Mouse (Mus musculus) T-helper 1 cell (primary cell): ENCODE results near the gene Msl1.

Experiments used
- in situ Hi-C: fragments of 300-600 bp; cut with MboI, MseI; formaldehyde crosslinking; loops from one replicate; pipeline ENCODE4 v1.15.1; 2025; ENCODE audit warnings: high pct_unique_total_duplicates

The Msl1 gene

GRCm38 (mm10) chr11:98776843-98777590 lies 18.3 kb upstream of the Msl1 start:
- in situ Hi-C loops = loop anchor here (5.0 kb wide), 1 partner anchor 75 kb away; the partner anchor contains the start of gene Csf3

GRCm38 (mm10) chr11:98777888-98778287 lies 17.4 kb upstream of the Msl1 start:
- in situ Hi-C loops = loop anchor here (5.0 kb wide), 1 partner anchor 76 kb away; the partner anchor contains the start of gene Csf3

DNA sequence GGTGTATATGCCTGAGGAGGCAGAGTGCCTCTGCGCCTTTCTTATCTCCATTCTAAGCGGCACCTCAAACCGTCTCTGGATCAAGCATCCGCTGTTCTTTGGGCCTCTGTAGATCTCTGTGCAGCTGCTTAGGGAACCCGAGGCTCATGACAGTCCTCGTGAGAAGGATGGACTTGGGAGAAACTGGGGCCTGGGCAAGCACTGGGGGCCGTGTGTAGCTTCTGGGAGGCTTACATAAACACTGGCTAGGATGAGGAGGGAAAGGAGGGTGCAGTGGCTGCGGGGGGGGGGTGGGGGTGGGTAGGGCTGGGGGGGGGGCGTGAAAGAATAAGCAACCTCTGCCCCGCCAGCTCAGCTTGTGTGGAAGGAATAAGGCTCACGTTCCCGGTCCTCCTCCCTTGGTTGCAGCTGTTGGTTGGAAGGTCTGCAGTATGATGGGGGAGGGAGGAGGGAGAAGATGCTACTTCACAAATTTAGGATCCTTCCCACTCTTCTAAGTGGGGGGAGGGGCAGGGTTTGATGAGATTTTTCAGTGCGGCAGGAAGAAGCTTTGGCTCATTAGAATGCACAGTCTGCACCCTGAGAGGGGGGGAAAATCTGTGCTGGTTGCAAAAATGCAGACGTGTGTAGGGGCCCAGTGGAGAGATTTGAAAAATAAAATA lies 13.3 kb upstream of the Msl1 start:
- in situ Hi-C loops = loop anchor here (5.0 to 10.0 kb wide), 2 partner anchors 35 to 1623 kb away; no protein-coding TSS in a partner anchor

DNA sequence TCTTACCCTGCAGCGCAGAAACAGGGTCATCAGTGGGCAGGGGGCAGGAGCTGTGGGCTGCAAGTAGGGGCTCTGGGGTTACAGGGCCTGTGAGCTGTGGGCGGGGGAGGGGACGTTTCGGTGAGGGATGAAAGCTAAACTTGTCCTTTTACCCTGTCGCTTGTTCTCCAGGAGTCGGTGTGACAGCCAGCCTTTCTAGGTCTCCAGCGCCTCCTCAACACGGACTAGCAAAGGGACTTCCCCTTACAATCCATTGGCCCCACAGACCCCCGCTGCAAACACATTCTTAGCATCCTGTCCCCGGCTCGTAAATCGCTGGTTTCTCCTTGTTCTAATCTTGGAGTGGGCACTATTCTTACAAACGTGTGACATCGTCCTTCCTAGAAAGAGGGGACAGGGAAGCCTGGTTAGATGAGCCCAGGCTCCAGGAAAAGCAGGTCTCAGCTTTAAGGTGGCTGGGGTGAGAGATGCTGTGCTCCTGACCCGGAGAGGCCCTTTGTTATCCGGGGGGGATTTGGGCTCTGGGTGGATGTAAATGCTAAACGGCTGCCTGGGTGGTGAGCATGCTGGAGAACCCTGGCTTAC lies 12.6 kb upstream of the Msl1 start:
- in situ Hi-C loops = loop anchor here (5.0 to 10.0 kb wide), 2 partner anchors 35 to 1622 kb away; no protein-coding TSS in a partner anchor

DNA sequence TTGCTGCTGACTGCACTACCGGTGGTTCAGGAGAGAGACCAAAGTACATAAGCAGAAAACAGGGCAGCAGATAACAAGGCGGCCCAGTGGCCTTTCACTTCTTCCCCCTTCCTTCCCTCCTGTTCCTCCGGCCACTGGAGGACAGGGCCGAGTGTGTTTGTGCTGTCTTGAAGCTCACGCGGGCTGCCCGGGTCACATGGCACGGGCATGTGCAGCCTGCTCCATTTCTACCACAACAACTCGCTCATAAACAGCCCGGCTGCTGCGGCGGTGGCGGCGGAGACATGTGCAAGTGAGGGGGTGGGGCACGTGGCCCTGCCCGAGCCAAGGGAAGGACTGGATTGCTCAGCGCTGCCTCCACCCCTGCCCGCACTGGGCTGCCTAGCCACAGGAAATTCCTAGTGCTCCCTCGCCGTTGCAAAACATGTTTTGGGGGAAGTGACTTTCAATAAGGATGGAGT lies 12.1 kb upstream of the Msl1 start:
- in situ Hi-C loops = loop anchor here (5.0 to 10.0 kb wide), 2 partner anchors 36 to 1622 kb away; no protein-coding TSS in a partner anchor

DNA sequence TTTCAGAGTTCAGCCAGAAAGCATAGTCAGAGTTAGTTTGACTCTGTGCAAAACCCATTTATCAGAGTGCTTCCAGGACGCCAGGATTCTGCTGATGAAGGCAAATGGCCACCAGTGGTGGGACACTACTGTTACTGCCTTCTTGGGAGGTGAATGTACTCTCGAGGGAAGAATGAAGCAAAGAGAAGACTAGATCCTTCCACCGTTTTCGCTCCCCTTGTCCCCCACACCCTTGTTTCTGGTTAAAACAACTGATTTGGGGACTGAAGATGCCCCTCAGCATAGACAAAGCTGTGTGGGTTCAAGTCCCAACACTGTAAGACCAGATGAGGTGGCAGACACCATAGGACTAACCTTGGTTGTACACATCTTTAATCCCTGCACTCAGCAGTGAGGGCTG lies 11.2 kb upstream of the Msl1 start:
- in situ Hi-C loops = loop anchor here (5.0 to 10.0 kb wide), 2 partner anchors 37 to 1621 kb away; no protein-coding TSS in a partner anchor

DNA sequence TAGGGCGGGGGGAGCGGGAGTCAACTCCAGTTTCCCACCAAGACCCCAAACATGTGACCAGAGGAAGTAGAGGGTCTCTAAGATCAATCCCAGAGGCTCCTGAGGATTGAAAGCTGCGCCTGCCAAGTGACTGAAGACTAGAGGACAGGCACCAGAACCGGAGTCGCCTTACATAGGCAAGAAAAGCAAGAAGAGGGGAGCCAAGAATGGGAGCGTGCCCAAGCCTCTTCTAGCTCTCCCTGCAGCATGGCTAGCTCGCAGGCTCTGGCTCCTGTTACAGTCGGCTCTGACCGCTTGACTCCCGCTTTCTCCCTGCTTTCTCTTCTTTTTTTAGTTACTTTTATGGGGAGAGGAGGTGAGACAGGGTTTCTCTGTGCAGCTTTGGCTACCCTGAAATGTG lies 10.1 kb upstream of the Msl1 start:
- in situ Hi-C loops = loop anchor here (10.0 kb wide), 1 partner anchor 1620 kb away; no protein-coding TSS in a partner anchor

DNA sequence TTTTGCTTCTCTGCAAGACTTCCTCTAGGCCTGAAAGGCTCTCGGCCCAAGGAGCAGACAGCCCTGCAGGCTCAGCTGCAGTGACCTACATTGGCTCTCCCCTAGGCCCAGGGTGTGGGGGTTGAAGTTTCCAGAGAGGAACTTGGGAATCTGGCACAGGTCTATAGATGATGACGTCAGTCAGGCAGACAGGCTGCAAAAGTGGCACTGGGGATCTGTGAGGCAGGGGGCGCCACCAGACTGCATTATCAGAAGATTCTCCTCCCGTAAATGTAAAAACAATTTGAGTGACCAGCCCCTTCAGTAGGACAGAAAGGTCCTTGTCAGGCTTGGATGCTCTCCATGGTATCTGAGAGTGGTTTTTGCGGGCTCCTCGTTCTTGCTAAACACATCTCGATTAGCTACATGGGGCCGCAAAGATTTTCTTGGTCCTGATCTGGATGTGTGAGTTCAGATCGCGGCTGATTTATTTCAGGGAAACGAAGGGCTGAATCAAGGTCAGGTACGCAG lies 9.5 kb upstream of the Msl1 start:
- in situ Hi-C loops = loop anchor here (10.0 kb wide), 1 partner anchor 1619 kb away; no protein-coding TSS in a partner anchor

DNA sequence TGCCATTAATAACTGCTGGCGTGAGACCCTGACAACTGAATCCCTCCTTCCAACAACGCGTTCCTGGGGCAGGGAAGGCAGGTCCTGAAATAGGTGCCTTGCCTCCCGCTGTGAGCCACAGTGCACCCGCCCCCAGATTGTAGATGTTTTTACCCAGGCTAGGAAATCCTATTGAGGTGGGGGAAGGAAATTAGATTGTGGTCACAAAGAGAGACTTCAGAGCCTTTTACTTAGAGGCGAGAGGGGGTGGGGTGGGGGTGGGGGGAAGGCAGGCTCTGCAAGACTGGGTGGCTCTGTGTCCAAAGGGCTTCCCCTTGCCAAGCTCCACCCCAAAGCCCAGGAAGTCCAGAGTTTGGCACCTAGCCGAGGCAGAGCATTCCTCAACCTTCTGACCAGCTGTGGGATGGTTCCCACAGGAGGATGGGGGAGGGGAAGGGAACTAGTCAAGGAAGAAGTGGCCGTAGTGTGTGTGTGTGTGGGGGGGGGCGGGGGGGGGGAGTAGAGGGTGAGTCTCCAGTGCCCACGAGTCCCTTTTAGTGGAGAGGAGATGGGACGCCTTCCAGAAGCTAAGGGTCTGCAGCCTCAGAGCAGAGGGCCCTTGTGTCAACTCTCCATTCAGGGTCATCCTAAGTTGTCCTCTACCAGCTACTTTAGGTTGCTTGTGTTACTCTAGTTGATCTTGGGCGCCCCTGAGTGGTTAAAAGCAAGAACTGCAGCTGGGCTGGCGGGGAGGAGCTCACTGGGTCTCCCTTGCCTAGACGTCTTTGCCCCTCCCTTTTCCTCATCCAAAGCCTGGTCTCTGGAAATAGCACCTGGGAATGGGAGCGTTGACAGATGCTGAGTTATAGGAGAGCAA lies 8.7 kb upstream of the Msl1 start:
- in situ Hi-C loops = loop anchor here (10.0 kb wide), 1 partner anchor 1618 kb away; no protein-coding TSS in a partner anchor

- in situ Hi-C loops = loop anchor here (10.0 kb wide), 1 partner anchor 1618 kb away; no protein-coding TSS in a partner anchor
Measured at GRCm38 (mm10) chr11:98787229-98787628, 8.1 kb upstream of the Msl1 start.

DNA sequence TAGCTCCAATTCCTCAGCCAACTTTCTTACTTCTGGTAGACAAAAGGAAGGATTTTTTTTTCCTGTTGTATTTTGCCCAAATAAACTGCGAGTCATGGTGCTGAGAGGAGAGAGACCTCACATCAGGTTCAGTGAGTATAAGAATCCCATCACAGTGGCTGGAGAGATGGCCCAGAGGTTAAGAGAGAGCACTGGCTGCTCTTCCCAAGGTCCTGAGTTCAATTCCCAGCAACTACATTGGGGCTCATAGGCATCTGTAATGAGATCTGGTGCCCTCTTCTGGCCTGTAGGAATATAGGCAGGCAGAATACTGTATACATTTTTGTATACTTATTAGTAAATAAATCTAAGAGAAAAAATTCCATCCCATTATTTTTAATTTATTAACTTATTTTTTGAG lies 7.6 kb upstream of the Msl1 start:
- in situ Hi-C loops = loop anchor here (10.0 kb wide), 1 partner anchor 1617 kb away; no protein-coding TSS in a partner anchor

- in situ Hi-C loops = loop anchor here (10.0 kb wide), 1 partner anchor 1617 kb away; no protein-coding TSS in a partner anchor
Measured at GRCm38 (mm10) chr11:98788139-98788538, 7.2 kb upstream of the Msl1 start.

- in situ Hi-C loops = loop anchor here (10.0 kb wide), 1 partner anchor 1616 kb away; no protein-coding TSS in a partner anchor
Measured at GRCm38 (mm10) chr11:98788550-98789218, 6.6 kb upstream of the Msl1 start.

DNA sequence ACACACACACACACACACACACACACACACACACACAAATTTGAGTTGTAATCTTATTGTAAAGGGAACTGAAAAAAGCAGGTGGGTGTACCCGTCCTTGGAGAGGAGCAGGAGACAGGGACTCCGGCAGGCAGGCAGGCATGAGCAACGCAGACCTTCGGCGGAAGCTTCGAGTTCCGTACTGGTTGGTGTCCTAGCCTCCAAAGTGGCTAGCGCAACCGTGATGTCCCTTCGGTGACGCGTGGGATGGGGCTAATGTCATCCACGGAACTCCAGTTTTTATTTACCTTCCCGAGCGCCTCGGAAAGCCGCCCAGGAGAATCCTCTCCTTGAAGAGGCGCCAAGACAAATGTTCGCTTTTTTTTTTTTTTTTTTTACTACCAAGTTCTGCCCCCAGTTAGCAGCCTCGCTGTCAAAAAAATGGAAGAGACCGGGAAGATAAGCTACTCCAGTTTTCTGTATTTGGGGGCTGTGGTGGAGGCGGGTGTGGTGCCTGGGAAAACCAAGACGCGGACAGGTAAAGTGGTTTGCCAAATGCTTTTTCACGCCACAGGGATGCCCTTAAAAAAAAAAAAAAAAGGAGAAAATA lies 6.0 kb upstream of the Msl1 start:
- in situ Hi-C loops = loop anchor here (10.0 kb wide), 1 partner anchor 1615 kb away; no protein-coding TSS in a partner anchor

DNA sequence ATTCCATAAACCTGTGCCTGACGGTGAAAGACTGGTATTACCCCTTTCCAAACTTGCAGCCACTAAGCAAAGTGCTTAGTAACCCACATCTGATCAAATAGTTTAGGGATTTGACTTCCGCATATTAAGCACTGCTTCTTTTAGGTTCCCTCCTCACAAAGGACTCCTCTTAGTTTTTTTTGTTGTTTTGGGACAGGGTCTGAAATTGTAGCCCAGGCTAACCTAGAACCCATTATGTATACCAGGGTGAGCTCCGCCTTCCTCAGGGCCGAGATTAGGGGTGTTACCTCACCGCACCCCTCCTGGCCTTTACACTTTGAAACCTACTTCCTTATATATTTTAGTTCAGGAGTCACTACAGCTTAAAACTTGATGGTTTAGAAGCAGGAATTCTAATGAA lies 5.5 kb upstream of the Msl1 start:
- in situ Hi-C loops = loop anchor here (10.0 kb wide), 1 partner anchor 1615 kb away; no protein-coding TSS in a partner anchor

- in situ Hi-C loops = no loop called here
Measured at GRCm38 (mm10) chr11:98790631-98791205, 4.6 kb upstream of the Msl1 start.

DNA sequence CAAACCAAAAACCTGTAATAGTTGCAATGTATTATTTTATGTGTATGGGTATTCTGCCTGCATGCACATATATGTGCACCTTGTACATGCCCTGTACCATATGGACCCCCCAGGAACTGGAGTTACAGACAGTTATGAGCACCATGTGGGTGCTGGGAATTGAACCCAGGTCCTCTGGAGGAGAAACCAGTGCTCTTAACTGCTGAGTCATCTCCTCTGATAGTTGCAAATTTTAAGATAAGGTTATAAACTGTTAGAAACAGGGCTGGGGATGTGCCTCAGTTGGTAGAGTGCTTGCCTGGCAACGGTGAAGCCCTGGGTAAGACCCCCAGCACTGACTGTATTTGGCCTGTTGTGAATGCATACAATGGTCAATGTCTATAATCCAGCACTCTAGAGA lies 3.9 kb upstream of the Msl1 start:
- in situ Hi-C loops = no loop called here

DNA sequence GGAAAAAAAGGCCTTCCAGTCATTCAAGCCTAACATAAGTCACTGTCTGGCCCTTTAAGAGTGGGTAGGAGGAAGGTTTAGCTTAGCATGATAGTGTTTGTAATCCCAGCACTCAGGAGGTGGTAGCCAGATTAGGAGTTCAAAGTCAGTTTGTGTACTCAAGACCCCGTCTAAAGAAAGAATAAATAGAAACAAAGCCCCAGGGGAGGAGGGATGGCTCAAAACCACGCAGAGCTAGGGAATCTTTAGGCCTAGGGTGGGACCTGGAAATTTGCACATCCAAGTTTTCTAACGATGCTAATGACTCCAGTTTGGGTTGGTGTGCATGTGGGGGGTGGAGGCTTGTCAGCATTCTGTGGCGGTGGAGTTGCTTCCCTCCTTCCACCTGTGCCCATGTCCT lies 3.2 kb upstream of the Msl1 start:
- in situ Hi-C loops = no loop called here

GRCm38 (mm10) chr11:98794469-98795014 lies 774 bp upstream of the Msl1 start:
- in situ Hi-C loops = no loop called here
